Mouse (Mus musculus) v-Abl transformed pro-B cells (cell line): Measurements from ENCODE around the gene Yju2.

Experiments
- in situ Hi-C, 2 experiments: fragments of 400-800 bp; cut with MboI; formaldehyde crosslinking; loops; one replicate each; pipeline ENCODE4 v1.15.1; 2025; ENCODE audit not compliant: unreplicated experiment in 2 of 2

The Yju2 gene

GRCm38 (mm10) chr17:55996007-55996406 is 37.1 kb downstream of the Yju2 start:
- in situ Hi-C loops, result no loop called here

- in situ Hi-C loops, result no loop called here
Measured at GRCm38 (mm10) chr17:55999794-56000499, 41.0 kb downstream of the Yju2 start.

- in situ Hi-C loops, result no loop called here
Measured at GRCm38 (mm10) chr17:56003000-56003399, 44.1 kb downstream of the Yju2 start.

- in situ Hi-C loops, result no loop called here
Measured at GRCm38 (mm10) chr17:56005415-56006061, 46.6 kb downstream of the Yju2 start, which contains the start of the genes Stap2 and Mpnd. TSS of gene Stap2 (minus strand) at chr17:56005584. TSS of gene Mpnd (plus strand) at chr17:56005711.

GRCm38 (mm10) chr17:56006956-56007355 is 48.1 kb downstream of the Yju2 start:
- in situ Hi-C loops, result no loop called here

- in situ Hi-C loops, result no loop called here
Measured at GRCm38 (mm10) chr17:56007444-56008355, 48.8 kb downstream of the Yju2 start.

GRCm38 (mm10) chr17:56008356-56009087 is 49.6 kb downstream of the Yju2 start:
- in situ Hi-C loops, result no loop called here

DNA sequence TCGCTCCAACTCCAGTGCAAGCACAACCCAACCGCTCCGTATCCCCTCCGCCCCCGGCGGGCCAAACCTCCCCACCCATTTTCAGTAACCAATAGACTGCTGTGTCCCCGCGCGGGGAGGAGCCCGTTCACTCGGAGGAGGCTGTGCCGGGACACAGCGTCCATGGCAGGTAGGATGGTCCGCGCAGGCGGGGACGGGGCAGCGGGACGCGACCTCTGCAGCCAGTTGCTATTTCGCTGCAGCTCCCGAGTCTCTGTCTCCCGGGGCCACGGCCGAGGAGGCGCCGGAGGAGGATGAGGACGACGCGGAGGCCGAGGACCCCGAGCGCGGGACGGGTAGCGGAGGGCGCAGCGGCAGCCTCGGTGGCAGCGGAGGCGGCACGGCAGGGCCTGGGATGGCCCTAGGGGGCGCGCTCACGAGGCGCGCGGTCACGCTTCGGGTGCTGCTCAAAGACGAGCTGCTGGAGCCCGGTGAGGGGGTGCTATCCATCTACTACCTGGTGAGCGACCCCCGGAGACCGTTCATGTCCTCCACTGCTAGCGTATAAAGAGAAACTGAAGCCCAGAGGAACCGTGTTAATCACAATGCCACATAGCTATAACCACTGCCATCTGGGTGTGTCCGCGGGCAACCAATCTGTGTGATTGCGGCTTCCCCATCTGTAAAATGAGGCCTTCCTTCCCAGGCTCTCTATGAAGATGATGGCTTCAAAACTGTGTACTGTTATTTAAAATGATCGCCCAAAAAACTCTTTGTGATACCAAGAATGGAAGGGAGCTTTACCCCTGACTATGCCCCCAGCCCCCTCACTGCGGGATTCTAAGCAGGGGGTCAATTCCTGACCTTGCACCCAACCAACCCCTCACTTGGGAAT is 50.4 kb downstream of the Yju2 start:
- in situ Hi-C loops, result no loop called here

GRCm38 (mm10) chr17:56009962-56010240 is 51.0 kb downstream of the Yju2 start:
- in situ Hi-C loops, result loop anchor here (5.0 to 10.0 kb wide), 2 partner anchors 38 to 305 kb away; partner anchors contain the start of gene Shd (in 1 of the 2)

DNA sequence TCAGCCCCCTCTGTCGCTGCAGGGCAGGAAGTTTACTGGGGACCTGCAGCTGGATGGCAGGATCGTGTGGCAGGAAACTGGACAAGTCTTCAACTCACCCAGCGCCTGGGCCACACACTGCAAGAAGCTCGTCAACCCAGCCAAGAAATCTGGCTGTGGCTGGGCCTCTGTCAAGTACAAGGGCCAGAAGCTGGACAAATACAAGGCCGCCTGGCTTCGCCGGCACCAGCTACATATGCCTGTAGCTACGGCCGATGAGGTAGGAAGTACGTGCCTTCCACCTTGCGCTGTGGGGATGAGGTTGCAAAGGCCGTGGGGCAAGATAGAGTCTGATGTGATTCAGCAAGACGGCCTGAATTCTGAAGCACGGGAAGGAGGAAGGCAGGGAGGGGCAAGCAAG is 51.4 kb downstream of the Yju2 start:
- in situ Hi-C loops, result loop anchor here (5.0 to 10.0 kb wide), 2 partner anchors 38 to 305 kb away; partner anchors contain the start of gene Shd (in 1 of the 2)

DNA sequence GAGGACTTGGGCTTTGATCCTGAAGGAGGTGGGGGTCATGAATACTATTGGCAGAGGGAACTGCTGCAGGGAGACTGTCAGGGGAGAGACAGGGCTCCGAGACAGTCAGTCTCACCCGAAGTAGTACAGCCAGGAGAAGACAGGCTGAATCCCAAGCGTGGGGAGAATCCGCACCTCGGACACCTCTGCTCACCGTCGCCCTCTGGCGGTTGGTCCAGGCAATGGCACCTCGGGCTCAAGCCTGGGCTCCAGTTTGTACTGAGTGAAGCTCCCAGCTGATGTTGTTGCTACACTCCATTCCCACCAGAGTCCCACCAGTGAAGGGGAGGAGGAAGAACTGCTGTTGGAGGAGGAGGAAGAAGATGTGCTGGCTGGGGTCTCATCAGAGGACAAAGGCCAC is 51.8 kb downstream of the Yju2 start:
- in situ Hi-C loops, result loop anchor here (5.0 to 10.0 kb wide), 2 partner anchors 38 to 306 kb away; partner anchors contain the start of gene Shd (in 1 of the 2)

- in situ Hi-C loops, result loop anchor here (5.0 to 10.0 kb wide), 2 partner anchors 39 to 307 kb away; partner anchors contain the start of gene Shd (in 1 of the 2)
Measured at GRCm38 (mm10) chr17:56011441-56011840, 52.5 kb downstream of the Yju2 start.

DNA sequence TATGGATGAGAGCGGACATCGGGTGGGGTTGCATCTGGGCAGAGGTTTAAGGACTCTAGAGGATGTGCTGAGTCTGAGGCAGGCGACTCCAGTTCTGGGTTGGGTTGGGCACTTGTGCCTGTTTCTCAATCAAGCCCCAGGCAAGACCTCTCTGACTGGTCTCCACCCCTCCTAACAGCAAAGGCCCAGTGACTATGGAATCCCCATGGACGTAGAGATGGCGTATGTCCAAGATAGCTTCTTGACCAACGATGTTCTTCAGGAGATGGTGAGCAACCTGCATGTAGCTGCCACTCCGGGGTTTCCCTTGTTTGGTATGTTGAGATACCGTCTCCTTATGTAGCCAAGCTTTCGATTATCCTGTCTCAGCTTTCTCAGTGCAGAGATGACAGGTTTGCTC is 56.4 kb downstream of the Yju2 start:
- in situ Hi-C loops, result loop anchor here (10.0 kb wide), 1 partner anchor 310 kb away; no protein-coding TSS in a partner anchor

GRCm38 (mm10) chr17:56016382-56016781 is 57.5 kb downstream of the Yju2 start:
- in situ Hi-C loops, result loop anchor here (10.0 kb wide), 1 partner anchor 312 kb away; no protein-coding TSS in a partner anchor

DNA sequence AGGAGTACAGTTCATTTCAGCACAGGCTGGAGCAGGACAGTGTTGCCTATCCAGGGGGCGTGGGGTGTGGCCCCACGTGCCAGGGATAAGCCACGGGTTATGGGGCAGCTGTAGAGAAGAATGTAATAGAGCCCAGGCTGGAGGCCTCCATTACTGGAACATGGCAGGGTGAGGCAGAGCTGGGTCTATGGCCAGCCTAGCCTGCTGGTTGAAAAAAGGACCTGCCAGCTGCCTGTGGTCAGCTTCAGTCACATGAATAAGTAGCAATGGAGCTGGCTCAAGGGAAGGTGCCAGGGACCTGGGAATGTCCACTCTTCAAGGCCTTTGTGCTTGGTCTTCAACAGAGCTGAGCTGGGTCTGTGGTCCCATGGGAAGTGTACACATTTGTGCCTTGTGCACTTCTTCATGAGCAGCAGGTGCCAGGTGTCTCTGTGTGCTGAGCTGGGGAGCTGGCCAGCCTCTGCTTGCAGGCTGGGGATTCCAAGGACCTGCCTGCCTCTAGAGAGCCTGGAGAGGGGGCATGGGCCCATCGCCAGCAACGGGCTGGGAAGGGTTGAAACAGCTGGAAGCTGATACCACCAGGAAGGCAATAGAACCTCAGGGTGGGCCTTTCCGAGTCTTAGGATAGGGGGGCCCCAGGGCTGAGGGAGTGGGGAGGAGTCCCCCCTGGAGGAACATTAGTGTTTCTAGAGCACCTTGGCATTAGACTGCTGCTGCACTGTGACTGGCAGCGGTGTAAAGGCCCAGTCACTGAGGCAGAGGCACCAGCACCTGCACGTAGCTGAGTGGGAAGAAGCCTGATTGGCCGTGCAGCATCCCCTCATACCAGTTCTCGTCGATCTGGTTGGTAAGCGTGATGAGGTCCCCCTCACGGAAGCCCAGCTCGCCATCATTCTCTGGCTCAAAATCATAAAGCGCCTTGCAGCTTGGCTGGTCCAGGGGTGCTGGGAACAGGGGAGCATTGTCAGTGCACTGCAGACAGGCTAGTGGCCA is 58.2 kb downstream of the Yju2 start:
- in situ Hi-C loops, result loop anchor here (10.0 kb wide), 1 partner anchor 312 kb away; no protein-coding TSS in a partner anchor

GRCm38 (mm10) chr17:56017848-56018247 is 58.9 kb downstream of the Yju2 start:
- in situ Hi-C loops, result loop anchor here (10.0 kb wide), 1 partner anchor 313 kb away; no protein-coding TSS in a partner anchor
